Mouse (Mus musculus) stomach, postnatal 0 days (tissue): Measurements from ENCODE around the gene Arrdc4.

ENCODE experiments used
- CTCF ChIP-seq: IDR thresholded peaks from 2 replicates; pipeline ENCODE4 v1.5.1; 2016; ENCODE audit warnings: antibody characterized with exemption, low read depth, mild to moderate bottlenecking, moderate library complexity
- EP300 ChIP-seq: optimal IDR thresholded peaks from 2 replicates; pipeline ENCODE3; 2016; ENCODE audit warnings: antibody characterized with exemption

- TF ChIP-seq EP300 (no peak), CTCF (no peak)
These were observed 39.7 kb upstream of the Arrdc4 start for GRCm38 (mm10) chr7:68788711-68789110.
